Mouse (Mus musculus) gastrocnemius, adult 8-10 months (tissue): ENCODE data around the gene RPS10-NUDT3. TPM values are rescaled to one million over a fixed set of nuclear protein-coding genes. Genes with fewer than 3 reads are reported as not detected.

Source experiments
- DNase-seq, 2 experiments: peaks; one replicate each; pipeline ENCODE4 v3.0.0; 2022; ENCODE audit warnings: low spot score in 2 of 2
- total RNA-seq, 4 experiments: library from RNA; stranded (reverse); gene quantifications; 2 replicates each; pipeline ENCODE4 v1.2.4; 2022

Gene RPS10-NUDT3
- total RNA-seq, 4 experiments from 2014 or later = 1.5 to 2.2 TPM; not detected in 2

DNA sequence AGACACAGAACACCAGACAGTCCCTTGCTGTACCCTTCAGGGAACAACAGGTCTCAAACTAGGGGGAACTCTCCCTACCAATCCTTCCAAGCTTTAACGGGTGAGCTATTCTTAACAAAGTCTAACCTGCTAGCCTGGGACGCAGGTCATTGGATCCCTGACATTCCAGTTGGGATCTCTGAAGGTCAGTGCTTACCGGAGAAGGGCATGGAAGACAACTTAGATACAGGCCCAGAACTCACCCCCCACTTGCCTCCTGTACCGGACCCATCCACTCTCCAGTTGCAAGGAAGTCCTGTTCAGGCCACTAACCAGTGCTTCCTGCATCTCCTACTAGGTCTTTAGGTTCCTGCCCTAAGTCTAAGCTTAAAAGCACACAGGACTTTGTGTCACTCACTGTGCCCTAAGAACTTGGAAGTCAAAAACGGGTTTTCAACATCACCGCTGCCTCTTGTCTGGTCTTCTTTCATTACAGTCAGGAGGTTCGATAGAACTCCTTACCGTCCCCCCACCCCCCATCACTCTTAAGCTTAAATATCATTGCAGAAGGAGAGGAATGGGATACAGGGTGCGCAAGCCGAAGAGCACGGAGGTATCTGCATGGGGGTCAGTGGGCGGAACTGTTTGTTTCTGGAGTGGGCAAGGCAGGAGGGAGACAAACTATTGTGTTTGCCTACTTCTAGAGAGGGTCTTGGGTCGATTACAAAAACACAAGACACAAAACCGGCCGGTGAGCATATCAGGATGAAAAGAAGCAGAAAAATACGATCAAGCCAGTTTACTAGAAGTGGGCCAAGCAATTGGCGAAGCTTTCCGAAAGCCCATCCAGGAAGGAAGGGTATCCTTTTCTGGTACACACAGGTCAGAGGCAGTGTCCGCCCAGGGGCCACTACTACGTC lies 80.7 kb downstream of the RPS10-NUDT3 start:
- no peak for DNase-seq

DNA sequence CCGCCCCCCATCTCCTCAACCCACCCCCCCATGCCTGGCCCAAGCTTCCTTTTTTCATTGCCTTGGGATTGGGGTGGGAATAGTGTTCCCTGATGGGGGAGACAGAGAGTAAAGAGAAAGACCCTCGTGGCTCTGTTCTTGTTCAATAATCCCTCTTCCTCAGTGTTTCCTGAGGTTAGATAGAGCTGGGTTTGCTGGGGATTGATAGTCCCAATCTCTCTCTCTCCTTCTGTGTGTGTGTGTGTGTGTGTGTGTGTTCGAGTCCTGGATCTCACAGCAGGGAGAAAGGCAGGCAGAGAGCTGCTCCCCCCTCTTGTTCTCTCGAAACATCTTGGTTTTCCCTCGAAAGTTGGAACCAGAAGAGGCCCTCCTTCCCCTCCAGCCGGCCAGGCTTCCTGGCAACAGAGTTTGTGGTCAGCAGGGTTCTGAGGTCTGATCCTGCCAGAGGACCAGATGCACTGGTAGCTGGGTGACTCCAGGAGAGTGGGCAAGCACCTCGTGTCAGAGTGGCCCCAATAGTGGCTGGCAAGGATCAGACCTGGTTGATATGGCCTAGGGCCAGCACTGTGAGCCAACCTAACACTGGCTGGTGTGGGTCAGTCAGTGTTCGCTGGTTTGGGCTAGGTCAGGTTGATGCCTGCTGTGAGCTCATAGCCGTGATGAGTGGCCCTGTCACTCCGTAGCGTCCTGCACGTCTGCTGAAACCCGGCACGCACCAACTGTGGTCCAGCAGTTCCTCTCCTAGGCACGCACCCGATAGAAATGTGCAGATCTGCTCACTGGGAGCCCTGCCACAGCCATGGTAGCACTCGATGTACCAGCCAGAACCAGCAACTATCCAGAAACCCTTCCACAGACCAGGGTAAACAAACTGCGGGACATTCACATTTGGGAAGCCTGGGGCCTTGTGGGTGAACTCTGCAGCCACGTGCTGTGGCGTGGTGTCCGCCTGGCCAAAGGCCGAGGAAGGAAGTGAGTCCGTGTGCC lies 82.5 kb downstream of the RPS10-NUDT3 start:
- no peak for DNase-seq

DNA sequence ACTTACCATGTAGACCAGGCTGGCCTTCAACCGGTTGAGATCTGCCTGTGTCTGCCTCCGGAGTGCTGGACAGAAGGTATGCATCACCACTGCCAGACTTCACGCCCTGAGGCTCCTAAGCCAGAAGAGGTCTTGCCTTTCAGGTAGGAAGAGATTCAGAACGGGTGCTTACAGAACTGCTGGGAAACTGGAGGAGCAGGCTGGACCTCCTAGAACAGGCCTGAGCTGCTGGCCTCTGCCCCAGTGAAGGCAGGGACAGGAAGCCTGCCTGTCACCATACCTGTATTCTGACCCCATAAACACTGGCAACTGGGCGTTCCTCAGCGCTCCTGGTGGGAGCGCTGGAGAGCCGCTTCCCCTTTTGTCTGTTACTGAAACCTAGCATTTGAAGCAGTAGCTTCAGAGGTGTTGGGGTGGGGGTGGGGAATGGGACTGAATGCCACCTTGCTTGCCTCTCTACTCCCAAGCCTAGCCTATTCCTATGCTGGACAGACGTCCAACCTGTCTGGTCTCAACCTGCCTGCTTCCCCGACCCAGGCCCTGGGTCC lies 83.6 kb downstream of the RPS10-NUDT3 start:
- DNase-seq = no peak

DNA sequence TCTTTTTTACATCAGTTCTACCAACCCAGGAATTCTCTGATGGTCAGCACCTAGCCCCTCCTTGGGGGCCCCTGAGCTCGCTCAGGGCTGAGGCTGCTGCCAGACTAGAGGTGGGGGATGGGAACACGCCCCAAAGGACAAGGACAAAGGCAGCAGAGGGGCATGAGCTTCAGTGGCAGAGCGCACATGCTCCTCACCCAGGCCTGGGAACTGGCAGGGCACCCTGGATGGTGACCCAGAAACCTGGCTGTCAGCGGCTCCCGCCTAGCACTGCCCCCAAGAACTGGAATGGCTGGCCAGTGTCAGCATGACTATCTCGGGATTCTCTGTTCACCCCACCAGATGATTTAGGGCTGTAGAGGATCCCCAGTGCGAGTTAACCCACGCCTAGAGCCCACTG lies 85.8 kb downstream of the RPS10-NUDT3 start:
- no peak for DNase-seq

DNA sequence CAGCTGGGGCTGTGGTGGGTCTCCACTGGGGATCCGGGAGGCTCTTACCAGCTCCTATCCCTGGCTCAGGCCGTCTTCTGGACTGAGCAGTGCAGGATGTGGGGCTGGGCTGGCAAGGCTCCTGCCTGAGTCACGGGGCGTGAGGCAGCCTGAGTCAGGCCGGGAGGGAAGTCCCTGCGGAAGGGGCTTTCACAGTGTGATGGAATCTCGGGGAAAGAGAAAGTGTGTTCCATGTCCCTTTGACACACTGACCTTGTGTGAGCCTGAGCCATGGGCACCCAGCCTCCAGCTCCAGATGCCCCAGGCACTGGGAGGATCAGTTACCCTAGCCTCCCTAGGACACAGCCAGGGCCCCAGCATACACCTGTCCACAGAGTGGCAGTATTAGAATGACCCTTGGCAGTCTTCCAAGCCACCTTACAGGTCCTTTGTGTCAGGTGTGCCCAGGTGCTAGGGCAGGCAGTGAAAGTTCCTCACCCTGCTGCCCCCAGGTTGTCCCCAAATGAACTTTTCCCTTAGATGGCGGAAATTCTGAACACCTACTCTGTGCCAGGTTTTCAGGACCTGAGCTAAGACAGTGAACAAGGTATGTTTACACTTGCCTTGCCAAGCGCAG lies 87.7 kb downstream of the RPS10-NUDT3 start:
- no peak for DNase-seq

DNA sequence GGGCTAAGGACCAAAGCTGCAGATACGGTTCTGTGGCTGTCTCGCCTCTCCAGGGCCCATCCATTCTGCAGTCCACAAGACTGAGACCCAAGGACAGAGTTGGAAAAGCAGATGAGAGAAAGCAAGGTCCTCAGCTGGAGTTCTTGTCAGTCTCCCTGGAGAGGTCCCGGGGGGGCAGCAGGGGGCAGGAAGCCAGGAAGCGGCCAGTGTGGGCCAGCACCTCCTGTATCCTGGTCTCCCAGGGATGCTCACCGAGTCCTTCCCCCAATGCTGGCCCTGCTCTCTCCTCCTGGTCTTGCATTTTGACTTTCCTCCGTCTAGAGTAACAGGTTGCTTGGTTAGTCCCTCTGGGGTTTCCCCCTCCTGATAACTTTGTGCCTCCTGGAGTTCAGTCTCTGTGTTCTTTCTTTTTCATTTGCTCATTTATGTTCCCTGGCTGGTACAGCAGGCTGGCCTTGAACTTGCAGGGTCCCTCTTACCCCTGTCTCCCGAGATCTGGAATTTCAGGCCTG lies 88.4 kb downstream of the RPS10-NUDT3 start:
- DNase-seq = no peak

DNA sequence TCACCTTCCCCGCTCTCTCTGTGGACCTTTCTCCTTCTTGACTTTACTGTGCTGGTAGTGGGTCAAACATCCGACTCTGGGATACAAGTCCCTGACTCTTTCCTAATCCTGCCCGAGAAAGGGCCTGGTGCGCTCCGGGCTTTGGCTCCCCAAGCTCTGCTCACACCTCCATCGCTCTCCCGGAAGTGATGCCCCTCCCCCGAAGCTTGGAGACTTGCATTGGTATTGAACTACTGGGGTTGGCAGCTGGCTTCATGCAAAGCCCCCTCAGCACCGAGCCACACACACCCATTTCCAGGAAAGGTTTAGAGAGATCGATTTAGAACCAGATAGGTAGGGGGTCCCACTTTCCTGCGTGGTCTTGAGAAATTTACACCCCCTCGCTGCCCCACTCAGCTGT lies 89.0 kb downstream of the RPS10-NUDT3 start:
- no peak for DNase-seq

DNA sequence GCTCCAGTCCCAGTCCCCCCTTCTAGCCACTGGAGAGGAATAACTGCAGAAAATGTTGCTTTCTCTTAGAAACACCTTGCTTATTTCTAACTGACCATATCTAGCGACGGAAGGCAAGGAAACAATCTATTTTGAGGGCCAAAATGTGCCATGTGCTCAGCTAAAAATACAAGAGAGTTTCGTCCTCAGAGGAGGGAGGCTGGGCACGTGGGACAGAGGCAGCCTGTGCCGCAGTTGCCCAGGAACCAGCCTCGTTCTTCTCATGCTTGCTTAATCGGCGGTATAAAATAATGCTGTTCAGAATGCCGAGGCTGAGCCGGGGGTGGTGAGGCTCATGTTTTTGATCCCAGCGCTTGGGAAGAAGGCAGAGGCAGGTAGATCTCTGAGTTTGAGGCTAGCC lies 90.5 kb downstream of the RPS10-NUDT3 start:
- no peak for DNase-seq

DNA sequence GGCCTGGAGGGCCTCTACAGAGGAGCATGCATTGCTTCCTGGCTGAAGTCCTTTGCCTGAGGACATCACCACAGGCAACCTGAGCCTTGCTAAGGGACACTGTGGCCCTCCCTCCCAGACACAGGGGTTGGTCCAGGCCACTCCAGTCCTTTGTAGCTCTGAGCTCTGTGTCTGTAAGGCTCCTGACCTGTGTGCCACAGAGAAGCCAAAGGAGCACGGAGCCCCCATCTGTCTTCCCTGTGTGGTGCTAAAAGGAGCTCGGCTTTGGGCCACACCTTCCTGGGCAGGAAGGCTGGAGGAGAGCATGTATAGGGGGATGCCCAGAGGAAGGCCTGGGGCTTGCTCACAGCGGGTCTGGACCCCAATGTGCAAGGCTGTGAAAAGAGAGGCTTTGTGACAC lies 93.0 kb downstream of the RPS10-NUDT3 start:
- DNase-seq = no peak

DNA sequence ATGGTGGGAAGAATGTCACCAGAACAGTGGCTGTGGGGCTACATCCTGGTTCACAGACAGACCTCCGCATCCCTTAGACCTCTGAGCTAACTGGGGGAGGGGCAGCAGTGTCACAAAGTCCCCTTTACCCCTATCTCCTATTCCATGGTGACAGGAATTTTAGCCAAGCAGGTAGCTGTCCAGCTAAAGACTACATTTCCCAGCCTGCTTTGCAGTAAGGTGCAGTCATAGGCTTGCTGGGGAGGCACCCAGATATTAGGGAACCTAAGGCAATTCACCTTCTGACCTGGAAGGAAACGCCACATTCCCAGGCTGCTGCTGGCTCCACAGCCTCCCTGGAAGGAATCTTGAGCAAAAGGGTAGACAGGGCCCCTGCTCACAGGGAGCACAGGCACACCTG lies 93.8 kb downstream of the RPS10-NUDT3 start:
- no peak for DNase-seq

DNA sequence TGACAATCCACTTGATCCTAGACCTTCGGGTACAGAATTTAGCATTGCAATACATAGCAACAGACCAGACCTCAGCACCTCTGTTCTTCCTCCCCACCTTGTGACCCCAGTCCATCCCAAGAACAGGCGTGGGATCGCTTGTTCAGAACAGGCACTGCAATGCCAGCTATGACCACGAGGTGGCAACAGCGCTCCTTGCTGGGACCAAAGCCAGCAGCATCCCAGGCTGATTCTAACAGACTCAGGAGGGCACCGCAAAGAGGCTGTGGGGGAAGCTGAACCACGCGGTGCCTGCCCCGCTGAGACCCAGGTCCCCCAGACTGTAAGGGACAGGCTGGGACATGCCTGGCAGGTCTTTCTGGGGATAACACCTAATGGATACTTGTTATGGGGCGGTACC lies 100.3 kb downstream of the RPS10-NUDT3 start:
- DNase-seq = peak; percentile 67 to 71

DNA sequence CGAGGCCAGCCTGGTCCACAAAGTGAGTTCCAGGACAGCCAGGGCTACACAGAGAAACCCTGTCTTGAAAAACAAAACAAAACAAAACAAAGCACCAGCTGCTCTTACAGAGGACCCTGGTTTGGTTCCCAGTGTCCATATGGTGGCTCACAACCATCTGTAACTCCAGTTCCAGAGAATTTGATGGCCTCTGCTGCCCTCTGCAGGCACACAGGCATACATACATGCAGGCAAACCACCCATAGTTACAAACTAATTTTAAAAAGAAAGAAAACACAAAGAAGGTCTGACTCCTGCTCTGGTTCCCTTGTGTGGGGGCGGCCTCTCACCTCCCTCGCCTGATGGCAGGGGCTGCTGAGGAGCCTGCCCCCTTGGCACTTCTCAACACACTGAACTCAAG lies 101.7 kb downstream of the RPS10-NUDT3 start:
- DNase-seq = no peak

DNA sequence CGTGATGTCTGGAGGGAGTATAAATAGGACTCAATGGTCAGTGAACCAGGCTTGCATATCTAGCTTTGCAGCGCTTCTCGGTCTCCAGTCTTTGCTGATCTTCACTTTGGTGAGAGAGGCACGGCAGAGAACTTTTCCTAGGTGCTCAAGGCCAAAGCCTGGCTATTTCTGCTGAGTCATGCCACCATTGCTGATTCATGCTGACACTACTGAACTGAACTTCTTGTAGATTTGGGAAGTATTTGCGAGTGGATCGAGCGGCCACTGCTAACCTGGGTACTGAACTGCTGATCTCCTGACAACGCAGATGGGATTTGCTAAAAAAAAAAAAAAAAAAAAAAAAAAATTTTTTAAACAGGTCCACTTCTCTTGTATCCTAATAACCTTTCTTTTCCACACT lies 102.9 kb downstream of the RPS10-NUDT3 start:
- DNase-seq = no peak

Other genes starting within 250 kb of the RPS10-NUDT3 start
- under 1 TPM in 1 of 4 experiments, not detected in 3; 0.11 TPM for gene Grm4, start 113.8 kb downstream of the RPS10-NUDT3 start, total RNA-seq
- gene Hmga1, start 78.7 kb downstream of the RPS10-NUDT3 start, total RNA-seq = 10 to 100 TPM; 27.6 to 34.9 (median 31.9) TPM
- gene AI413582, start 69.5 kb downstream of the RPS10-NUDT3 start, total RNA-seq = 1 to 10 TPM; 1.7 to 3.9 (median 2.8) TPM
- gene Nudt3, start 11.7 kb downstream of the RPS10-NUDT3 start, total RNA-seq = 100 to 1,000 TPM; 260 to 347 (median 290) TPM
- gene Rps10, start 1.4 kb upstream of the RPS10-NUDT3 start, total RNA-seq = 100 to 1,000 TPM; 332 to 455 (median 370) TPM
- under 1 TPM in 2 of 4 experiments, not detected in 2; 0.15 to 0.51 TPM for gene Pacsin1, start 20.3 kb upstream of the RPS10-NUDT3 start, total RNA-seq
- not detected for gene Spdef, start 93.7 kb upstream of the RPS10-NUDT3 start, total RNA-seq
- 100 to 1,000 TPM; 224 to 253 (median 227) TPM for gene D17Wsu92e, start 185.4 kb upstream of the RPS10-NUDT3 start, total RNA-seq
- gene Snrpc, start 202.9 kb upstream of the RPS10-NUDT3 start, total RNA-seq = 10 to 100 TPM; 52.1 to 64.3 (median 59.5) TPM
- gene Uhrf1bp1, start 221.2 kb upstream of the RPS10-NUDT3 start, total RNA-seq = 10 to 100 TPM; 21.0 to 30.9 (median 28.8) TPM